Mouse (Mus musculus): ENCODE data around the gene Nrxn2. TPM values are rescaled to one million over a fixed set of nuclear protein-coding genes. Genes with fewer than 3 reads are reported as not detected.

Gene Nrxn2
- polyA plus RNA-seq, 1 experiment, result 7.0 TPM

- H3K9me3 ChIP-seq (replicated peaks; ENCODE audit: control insufficient read depth, insufficient read depth, low read length, poor library complexity, severe bottlenecking), result no peaks in the 10 kb centered on the region
- TF ChIP-seq CTCF (IDR thresholded peaks at IDR 0.05; ENCODE audit: low read depth, low read length) (no peak), POLR2A (IDR thresholded peaks at IDR 0.05; ENCODE audit: insufficient read depth, low read length) (no peak), EP300 (IDR thresholded peaks at IDR 0.05; ENCODE audit: insufficient read depth, low read depth, low read length) (no peak)
- peaks cover 5% of the 10 kb centered on the region for H3K4me1 ChIP-seq (ENCODE audit: control insufficient read depth, insufficient read depth, low read length)
- no peak overlapping the region for H3K27ac ChIP-seq (ENCODE audit: insufficient read depth, low read length)
- H3K27me3 ChIP-seq (ENCODE audit: control insufficient read depth, insufficient read depth, low read length, poor library complexity, severe bottlenecking), result no peaks in the 10 kb centered on the region
- no peak overlapping the region for H3K4me3 ChIP-seq (ENCODE audit: low read depth, low read length)
- H3K9ac ChIP-seq (ENCODE audit: low read depth, poor library complexity, severe bottlenecking), result no peak overlapping the region
- H3K36me3 ChIP-seq (ENCODE audit: control insufficient read depth, insufficient read depth, low read length, poor library complexity, severe bottlenecking), result no peaks in the 10 kb centered on the region
These were observed 48.9 kb downstream of the Nrxn2 start for GRCm38 (mm10) chr19:6467374-6467979.

GRCm38 (mm10) chr19:6471630-6472029 lies 53.1 kb downstream of the Nrxn2 start:
- Histone ChIP-seq H3K27me3 (ENCODE audit: control insufficient read depth, insufficient read depth, low read length, poor library complexity, severe bottlenecking) (no peaks in the 10 kb centered on the region), H3K9ac (ENCODE audit: low read depth, poor library complexity, severe bottlenecking) (no peak overlapping the region), H3K4me3 (ENCODE audit: low read depth, low read length) (no peak overlapping the region), H3K27ac (ENCODE audit: insufficient read depth, low read length) (no peak overlapping the region), H3K36me3 (ENCODE audit: control insufficient read depth, insufficient read depth, low read length, poor library complexity, severe bottlenecking) (no peaks in the 10 kb centered on the region), H3K9me3 (replicated peaks; ENCODE audit: control insufficient read depth, insufficient read depth, low read length, poor library complexity, severe bottlenecking) (no peaks in the 10 kb centered on the region), H3K4me1 (ENCODE audit: control insufficient read depth, insufficient read depth, low read length) (peaks cover 5% of the 10 kb centered on the region)
- TF ChIP-seq CTCF (IDR thresholded peaks at IDR 0.05; ENCODE audit: low read depth, low read length) (no peak), EP300 (IDR thresholded peaks at IDR 0.05; ENCODE audit: insufficient read depth, low read depth, low read length) (no peak), POLR2A (IDR thresholded peaks at IDR 0.05; ENCODE audit: insufficient read depth, low read length) (no peak)

DNA sequence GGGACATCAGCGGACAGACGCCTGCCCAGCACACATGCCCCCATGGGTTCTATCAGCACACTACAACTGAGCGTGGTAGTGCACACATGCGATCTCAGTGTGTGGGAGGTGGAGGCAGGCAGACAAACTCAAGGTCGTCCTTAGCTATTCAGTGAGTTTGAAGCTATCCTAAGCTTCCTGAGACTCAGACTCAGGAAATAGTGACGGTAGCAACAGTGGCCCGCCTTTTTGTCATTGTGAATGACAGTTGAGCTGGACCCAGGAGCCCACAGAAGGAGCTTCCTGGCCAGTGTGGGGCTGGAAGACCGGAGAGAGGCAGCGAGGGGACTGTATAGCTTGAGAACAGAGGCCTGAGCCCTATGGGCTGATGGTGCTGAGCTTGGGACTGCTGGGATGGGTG lies 54.3 kb downstream of the Nrxn2 start:
- Histone ChIP-seq H3K4me3 (ENCODE audit: low read depth, low read length) (no peak overlapping the region), H3K9me3 (replicated peaks; ENCODE audit: control insufficient read depth, insufficient read depth, low read length, poor library complexity, severe bottlenecking) (no peaks in the 10 kb centered on the region), H3K27me3 (ENCODE audit: control insufficient read depth, insufficient read depth, low read length, poor library complexity, severe bottlenecking) (no peaks in the 10 kb centered on the region), H3K9ac (ENCODE audit: low read depth, poor library complexity, severe bottlenecking) (no peak overlapping the region), H3K4me1 (ENCODE audit: control insufficient read depth, insufficient read depth, low read length) (peaks cover 5% of the 10 kb centered on the region), H3K27ac (ENCODE audit: insufficient read depth, low read length) (no peak overlapping the region), H3K36me3 (ENCODE audit: control insufficient read depth, insufficient read depth, low read length, poor library complexity, severe bottlenecking) (no peaks in the 10 kb centered on the region)
- TF ChIP-seq POLR2A (IDR thresholded peaks at IDR 0.05; ENCODE audit: insufficient read depth, low read length) (no peak), EP300 (IDR thresholded peaks at IDR 0.05; ENCODE audit: insufficient read depth, low read depth, low read length) (no peak), CTCF (IDR thresholded peaks at IDR 0.05; ENCODE audit: low read depth, low read length) (no peak)

- TF ChIP-seq POLR2A (IDR thresholded peaks at IDR 0.05; ENCODE audit: insufficient read depth, low read length) (no peak), EP300 (IDR thresholded peaks at IDR 0.05; ENCODE audit: insufficient read depth, low read depth, low read length) (no peak), CTCF (IDR thresholded peaks at IDR 0.05; ENCODE audit: low read depth, low read length) (no peak)
- Histone ChIP-seq H3K27ac (ENCODE audit: insufficient read depth, low read length) (no peak overlapping the region), H3K27me3 (ENCODE audit: control insufficient read depth, insufficient read depth, low read length, poor library complexity, severe bottlenecking) (no peaks in the 10 kb centered on the region), H3K36me3 (ENCODE audit: control insufficient read depth, insufficient read depth, low read length, poor library complexity, severe bottlenecking) (no peaks in the 10 kb centered on the region), H3K4me3 (ENCODE audit: low read depth, low read length) (no peak overlapping the region), H3K9me3 (replicated peaks; ENCODE audit: control insufficient read depth, insufficient read depth, low read length, poor library complexity, severe bottlenecking) (no peaks in the 10 kb centered on the region), H3K4me1 (ENCODE audit: control insufficient read depth, insufficient read depth, low read length) (peaks cover 3% of the 10 kb centered on the region), H3K9ac (ENCODE audit: low read depth, poor library complexity, severe bottlenecking) (no peak overlapping the region)
These were observed 56.2 kb downstream of the Nrxn2 start for GRCm38 (mm10) chr19:6474706-6475105.

GRCm38 (mm10) chr19:6475129-6475528 lies 56.6 kb downstream of the Nrxn2 start:
- H3K36me3 ChIP-seq (ENCODE audit: control insufficient read depth, insufficient read depth, low read length, poor library complexity, severe bottlenecking), result no peaks in the 10 kb centered on the region
- H3K4me3 ChIP-seq (ENCODE audit: low read depth, low read length), result no peak overlapping the region
- no peaks in the 10 kb centered on the region for H3K9me3 ChIP-seq (replicated peaks; ENCODE audit: control insufficient read depth, insufficient read depth, low read length, poor library complexity, severe bottlenecking)
- no peak for TF ChIP-seq POLR2A (IDR thresholded peaks at IDR 0.05; ENCODE audit: insufficient read depth, low read length)
- TF ChIP-seq EP300 (IDR thresholded peaks at IDR 0.05; ENCODE audit: insufficient read depth, low read depth, low read length), result no peak
- no peak for TF ChIP-seq CTCF (IDR thresholded peaks at IDR 0.05; ENCODE audit: low read depth, low read length)
- no peaks in the 10 kb centered on the region for H3K27me3 ChIP-seq (ENCODE audit: control insufficient read depth, insufficient read depth, low read length, poor library complexity, severe bottlenecking)
- no peak overlapping the region for H3K9ac ChIP-seq (ENCODE audit: low read depth, poor library complexity, severe bottlenecking)
- no peaks in the 10 kb centered on the region for H3K4me1 ChIP-seq (ENCODE audit: control insufficient read depth, insufficient read depth, low read length)
- no peak overlapping the region for H3K27ac ChIP-seq (ENCODE audit: insufficient read depth, low read length)

GRCm38 (mm10) chr19:6477007-6477406 lies 58.5 kb downstream of the Nrxn2 start:
- no peak for TF ChIP-seq POLR2A (IDR thresholded peaks at IDR 0.05; ENCODE audit: insufficient read depth, low read length)
- TF ChIP-seq EP300 (IDR thresholded peaks at IDR 0.05; ENCODE audit: insufficient read depth, low read depth, low read length), result no peak
- TF ChIP-seq CTCF (IDR thresholded peaks at IDR 0.05; ENCODE audit: low read depth, low read length), result no peak
- H3K36me3 ChIP-seq (ENCODE audit: control insufficient read depth, insufficient read depth, low read length, poor library complexity, severe bottlenecking), result no peaks in the 10 kb centered on the region
- no peaks in the 10 kb centered on the region for H3K4me1 ChIP-seq (ENCODE audit: control insufficient read depth, insufficient read depth, low read length)
- H3K9me3 ChIP-seq (replicated peaks; ENCODE audit: control insufficient read depth, insufficient read depth, low read length, poor library complexity, severe bottlenecking), result no peaks in the 10 kb centered on the region
- no peaks in the 10 kb centered on the region for H3K27me3 ChIP-seq (ENCODE audit: control insufficient read depth, insufficient read depth, low read length, poor library complexity, severe bottlenecking)
- no peak overlapping the region for H3K9ac ChIP-seq (ENCODE audit: low read depth, poor library complexity, severe bottlenecking)
- H3K4me3 ChIP-seq (ENCODE audit: low read depth, low read length), result no peak overlapping the region
- H3K27ac ChIP-seq (ENCODE audit: insufficient read depth, low read length), result no peak overlapping the region

Data from ES-Bruce4 (cell line).